Mouse (Mus musculus) kidney, postnatal 4 days (tissue): Measurements from ENCODE around the gene Ppif.
A peak's percentile ranks its signal among the peaks of the same experiment; 100 is the strongest.

ENCODE experiments used
- DNase-seq, 2 experiments: peaks; one replicate each; pipeline ENCODE4 v3.0.0; 2021; ENCODE audit warnings: mixed read lengths in 2 of 2

Gene Ppif

GRCm38 (mm10) chr14:25693888-25694568 lies at the start of gene Ppif:
Ppif (plus strand) TSS chr14:25694154.
- DNase-seq = peak; percentile 98 to 99

GRCm38 (mm10) chr14:25645717-25646116 lies 48.2 kb upstream of the Ppif start:
- no peak for DNase-seq

- DNase-seq = peak; percentile 76 to 81
Observed at GRCm38 (mm10) chr14:25646161-25646621, 47.8 kb upstream of the Ppif start.

- DNase-seq = no peak
Observed at GRCm38 (mm10) chr14:25651131-25651530, 42.8 kb upstream of the Ppif start.

GRCm38 (mm10) chr14:25651905-25652304 lies 42.0 kb upstream of the Ppif start:
- no peak for DNase-seq

- DNase-seq = no peak
Observed at GRCm38 (mm10) chr14:25654401-25655197, 39.4 kb upstream of the Ppif start.

- DNase-seq = peak; percentile 41 to 61
Observed at GRCm38 (mm10) chr14:25660661-25661060, 33.3 kb upstream of the Ppif start.

GRCm38 (mm10) chr14:25661185-25661920 lies 32.6 kb upstream of the Ppif start:
- no peak for DNase-seq

- no peak for DNase-seq
Observed at GRCm38 (mm10) chr14:25663649-25664309, 30.2 kb upstream of the Ppif start.

- DNase-seq = no peak
Observed at GRCm38 (mm10) chr14:25664310-25664695, 29.7 kb upstream of the Ppif start.

GRCm38 (mm10) chr14:25665314-25665970 lies 28.5 kb upstream of the Ppif start:
- no peak for DNase-seq

- DNase-seq = no peak
Observed at GRCm38 (mm10) chr14:25666668-25667376, 27.1 kb upstream of the Ppif start.

- DNase-seq = no peak
Observed at GRCm38 (mm10) chr14:25667587-25667986, 26.4 kb upstream of the Ppif start.

GRCm38 (mm10) chr14:25679625-25680024 lies 14.3 kb upstream of the Ppif start:
- no peak for DNase-seq

- no peak for DNase-seq
Observed at GRCm38 (mm10) chr14:25682020-25682419, 11.9 kb upstream of the Ppif start.

GRCm38 (mm10) chr14:25686216-25686945 lies 7.6 kb upstream of the Ppif start:
- DNase-seq = no peak

- no peak for DNase-seq
Observed at GRCm38 (mm10) chr14:25686983-25687901, 6.7 kb upstream of the Ppif start.

- DNase-seq = peak in 1 of 2 experiments; percentile 36
Observed at GRCm38 (mm10) chr14:25693271-25693887, 575 bp upstream of the Ppif start.

- DNase-seq = peak; percentile 49 to 67
Observed at GRCm38 (mm10) chr14:25694569-25694897, 579 bp downstream of the Ppif start.
